Mouse (Mus musculus) heart, adult 18-20 months (tissue): ENCODE data around the gene Atp6ap2. TPM values are rescaled to one million over a fixed set of nuclear protein-coding genes. Genes with fewer than 3 reads are reported as not detected.
"Not testable (repeated sequence)": the region's sequence is repeated elsewhere in the genome, so short reads cannot be mapped to it uniquely, and the experiment has no call there.

Experiments
- DNase-seq, 2 experiments: peaks; one replicate each; pipeline ENCODE4 v3.0.0; 2021 to 2022; ENCODE audit warnings: mixed read lengths in 1 of 2
- long read RNA-seq, 2 experiments: library from polyadenylated mRNA; stranded (forward); transcript quantifications; one replicate each; pipeline ENCODE4 v2.0.0; 2021
- total RNA-seq, 2 experiments: library from RNA; stranded (reverse); gene quantifications; 2 replicates each; pipeline ENCODE4 v1.2.3; 2021

Atp6ap2 gene
- total RNA-seq: 10 to 100 TPM; 20.3 to 24.0 TPM
- long read RNA-seq, experiment 1, transcript Atp6ap2-201 (9 exons, 2,324 nt): major isoform, 21 of 27 reads
- long read RNA-seq, experiment 1, partial matches to known transcripts: 5 of 27 reads
- long read RNA-seq, experiment 1, other reads (novel, unspliced or antisense): 1 of 27 reads
- long read RNA-seq, experiment 2, transcript Atp6ap2-201 (9 exons, 2,324 nt): major isoform, 13 of 14 reads
- long read RNA-seq, experiment 2, partial matches to known transcripts: 0 of 14 reads
- long read RNA-seq, experiment 2, other reads (novel, unspliced or antisense): 1 of 14 reads

DNA sequence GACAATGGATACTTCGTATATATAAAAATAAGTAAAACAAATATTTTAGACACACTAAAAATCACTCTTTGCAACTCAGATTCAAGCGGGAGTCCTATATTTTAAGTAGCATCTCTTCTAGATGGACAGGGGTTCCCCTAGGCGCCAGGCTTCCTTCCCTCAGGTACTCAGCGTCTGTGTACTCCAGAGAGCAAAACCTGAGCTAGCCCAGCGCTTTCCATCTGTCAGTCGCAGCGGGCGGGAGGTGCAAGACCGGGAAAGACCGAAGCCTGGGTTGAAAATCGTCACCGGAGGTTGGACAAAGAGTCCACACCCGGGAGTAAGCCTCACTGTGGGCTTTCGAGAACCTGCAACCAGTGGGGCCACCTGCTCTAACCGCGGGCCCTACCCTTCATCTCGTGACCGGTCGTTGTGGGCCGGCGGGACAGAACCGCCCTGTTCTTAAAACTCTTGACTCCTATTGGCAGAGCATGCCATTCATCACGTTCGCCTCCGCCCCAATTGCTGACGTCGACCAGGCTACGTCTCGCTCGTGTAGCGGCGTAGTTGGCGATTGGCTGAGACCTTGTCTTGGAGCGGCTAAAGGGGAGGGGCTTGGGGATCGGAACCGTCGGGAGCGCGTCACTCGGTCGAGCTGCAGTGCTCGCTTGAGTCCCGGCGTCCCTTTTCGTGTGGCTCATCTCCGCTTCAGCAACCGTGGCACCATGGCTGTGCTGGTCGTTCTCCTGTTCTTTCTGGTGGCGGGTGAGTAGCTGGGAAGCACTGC, at the start of gene Atp6ap2:
Gene Atp6ap2 (plus strand): TSS at position 610 of the 766 bp plus-strand sequence.
- DNase-seq: peak; percentile 95 to 96

DNA sequence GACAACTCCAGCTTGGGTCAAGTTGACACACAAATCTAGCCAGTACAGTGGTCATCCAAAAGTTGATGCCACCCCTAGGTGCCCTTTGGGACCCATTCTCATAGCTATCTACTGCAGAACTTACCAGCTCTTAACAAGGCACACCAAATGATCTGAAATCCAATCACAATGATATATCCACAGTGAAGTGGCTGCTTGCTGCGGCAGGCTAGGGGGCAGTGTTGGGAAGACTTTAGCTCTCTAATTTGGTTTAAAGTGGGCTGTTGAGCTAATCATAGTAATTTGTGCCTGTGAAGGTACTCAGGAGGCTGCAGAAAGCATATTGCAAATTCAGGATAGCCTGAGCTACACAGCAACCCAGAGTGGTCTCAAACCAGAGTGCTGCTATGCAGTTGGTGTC, 43.2 kb upstream of the Atp6ap2 start:
- no peak for DNase-seq

DNA sequence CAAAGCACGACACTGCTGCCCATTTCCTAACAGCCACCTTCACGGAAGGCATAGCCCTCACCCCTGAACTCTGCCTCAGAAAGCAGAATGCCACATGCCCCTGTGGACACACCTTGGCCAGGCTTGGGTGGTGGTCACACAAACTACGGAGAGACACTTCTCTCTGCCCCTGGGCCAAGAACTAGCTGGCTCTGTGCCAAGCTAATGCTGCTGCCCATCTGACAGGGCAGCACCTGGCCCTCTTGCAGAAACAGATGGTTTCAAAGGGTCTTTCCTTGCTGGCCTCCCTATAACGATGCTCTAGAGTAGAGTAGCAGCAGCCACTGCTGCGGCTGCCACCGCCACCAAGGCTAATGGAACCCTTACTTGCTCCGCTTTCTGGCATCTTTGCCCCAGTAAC, 30.5 kb upstream of the Atp6ap2 start:
- DNase-seq: no peak

DNA sequence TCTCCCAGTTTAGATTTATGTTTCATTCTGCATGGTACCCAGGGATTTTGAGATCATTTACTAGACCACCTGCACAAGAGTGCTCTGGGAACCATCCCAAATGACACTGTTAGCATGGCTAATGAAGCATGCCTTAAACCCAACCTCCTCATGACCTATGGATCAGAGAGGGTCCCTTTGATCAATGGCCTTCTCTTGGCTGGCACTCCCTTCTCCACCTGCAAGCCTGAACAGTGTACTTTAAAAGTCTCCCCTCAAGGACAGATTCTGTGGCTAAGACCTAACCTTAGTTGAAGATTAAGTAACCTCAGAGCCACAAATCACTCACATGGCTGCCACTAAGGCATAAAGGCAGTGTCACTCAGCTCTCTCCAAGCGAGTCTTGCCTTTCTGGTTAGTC, 16.2 kb upstream of the Atp6ap2 start:
- no peak for DNase-seq

DNA sequence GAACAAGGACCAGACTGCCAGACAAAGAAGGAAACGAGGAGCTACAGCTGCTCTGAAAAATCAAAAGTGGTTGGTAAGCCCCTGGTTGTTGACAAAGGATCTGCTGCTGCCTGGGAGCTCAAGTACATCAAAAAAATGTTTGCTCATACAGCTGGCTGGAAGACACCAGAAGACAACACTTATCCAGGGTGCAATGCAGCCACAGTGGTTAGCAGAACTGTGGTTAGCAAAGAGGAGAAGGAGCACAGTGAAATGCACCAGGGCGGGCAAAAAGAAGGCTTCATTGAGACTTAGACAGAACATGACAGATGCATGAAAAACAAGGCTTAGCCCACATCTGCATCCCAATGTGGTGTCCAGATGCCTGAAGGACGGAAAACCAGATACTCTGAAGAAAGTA, 9.7 kb upstream of the Atp6ap2 start:
- DNase-seq: no peak

DNA sequence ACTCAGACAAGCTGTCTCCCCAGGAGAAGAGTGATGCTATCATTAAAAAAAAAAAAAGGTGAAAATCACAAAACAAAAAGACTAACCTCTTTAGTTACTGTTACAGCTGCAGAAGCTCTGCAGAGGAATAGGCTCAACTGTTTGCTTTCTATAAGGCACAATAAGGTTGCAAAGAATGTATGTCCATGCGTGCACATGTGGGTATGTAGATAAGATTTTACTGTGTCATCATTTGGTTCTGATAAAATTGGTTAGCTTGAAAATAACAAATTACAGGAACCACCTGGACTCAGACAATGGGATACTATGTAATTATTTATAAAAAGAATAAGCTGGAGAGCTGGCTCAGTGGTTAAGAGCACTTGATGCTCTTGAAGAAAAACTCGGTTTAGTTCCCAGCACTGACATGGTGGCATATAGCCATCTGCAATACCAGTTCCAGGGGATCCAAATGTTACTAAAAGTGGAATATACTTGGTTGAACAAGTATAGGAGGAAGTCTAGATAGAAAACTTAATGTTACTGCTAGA, 9.2 kb upstream of the Atp6ap2 start:
- no peak for DNase-seq

DNA sequence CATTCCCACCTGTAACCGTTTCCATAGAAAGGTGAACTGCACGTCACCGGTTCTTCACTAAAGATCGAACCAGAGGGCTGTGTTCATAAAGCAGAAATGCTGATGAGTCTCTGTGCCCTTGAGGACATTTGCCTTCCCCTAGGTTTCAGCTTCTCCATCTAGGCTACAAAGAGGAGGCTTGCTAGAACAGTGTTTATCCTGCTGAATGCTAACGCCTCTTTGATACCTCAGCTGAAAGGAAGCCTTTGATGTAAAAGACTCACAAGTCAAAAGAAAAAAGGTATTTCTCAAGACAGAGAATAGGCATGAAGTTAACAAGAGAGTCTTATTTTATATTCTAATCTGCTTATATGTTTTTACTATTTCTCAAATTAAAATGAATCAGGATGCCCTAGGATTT, 4.3 kb upstream of the Atp6ap2 start:
- no peak for DNase-seq

DNA sequence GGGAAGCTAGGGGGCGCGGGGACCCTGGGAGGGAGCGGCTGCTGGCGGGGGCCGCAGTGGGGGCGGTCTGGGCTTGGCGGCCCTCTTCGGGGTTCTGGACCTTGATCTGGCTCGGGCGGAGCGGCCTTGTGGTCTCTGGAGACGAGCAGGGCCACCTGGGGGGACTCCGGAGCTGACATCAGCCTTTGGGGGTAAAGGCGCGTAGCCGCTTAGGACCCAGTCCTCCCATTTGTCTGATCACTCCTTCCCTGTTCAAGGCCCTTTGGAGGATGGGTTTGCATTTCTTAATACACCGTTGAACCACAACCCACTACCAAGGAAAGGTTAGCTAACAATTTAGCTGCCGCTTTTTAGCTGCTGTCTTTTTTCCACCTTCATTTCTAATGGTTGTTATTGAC, 356 bp downstream of the Atp6ap2 start:
- DNase-seq: no peak

DNA sequence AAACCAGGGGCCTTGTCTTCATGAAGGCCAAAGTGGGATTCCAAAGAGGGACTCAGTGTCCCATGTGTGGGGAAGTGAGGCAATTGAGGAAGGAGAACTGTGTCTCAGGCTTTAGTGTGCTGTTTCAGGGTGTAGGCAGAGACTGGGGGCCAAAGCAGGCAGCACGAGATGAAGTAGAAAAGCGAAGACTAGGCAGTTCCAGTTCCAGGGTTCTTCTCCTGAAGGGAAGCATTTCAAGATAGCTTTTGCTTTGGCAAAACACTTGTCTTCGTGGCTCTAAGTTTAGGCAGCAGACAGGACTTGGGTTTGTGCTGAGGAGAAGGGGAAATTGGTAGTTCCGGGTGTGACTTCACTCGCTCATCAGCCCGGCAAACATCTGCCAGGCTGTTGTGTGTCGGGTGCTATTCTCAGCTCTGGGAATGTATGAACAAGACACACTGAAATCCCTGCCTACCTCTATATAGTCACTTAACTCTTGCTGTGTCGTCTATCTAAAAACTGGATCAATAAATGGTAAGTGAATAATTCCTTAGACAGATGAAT, 3.9 kb downstream of the Atp6ap2 start:
- peak in 1 of 2 experiments; percentile 7 for DNase-seq

DNA sequence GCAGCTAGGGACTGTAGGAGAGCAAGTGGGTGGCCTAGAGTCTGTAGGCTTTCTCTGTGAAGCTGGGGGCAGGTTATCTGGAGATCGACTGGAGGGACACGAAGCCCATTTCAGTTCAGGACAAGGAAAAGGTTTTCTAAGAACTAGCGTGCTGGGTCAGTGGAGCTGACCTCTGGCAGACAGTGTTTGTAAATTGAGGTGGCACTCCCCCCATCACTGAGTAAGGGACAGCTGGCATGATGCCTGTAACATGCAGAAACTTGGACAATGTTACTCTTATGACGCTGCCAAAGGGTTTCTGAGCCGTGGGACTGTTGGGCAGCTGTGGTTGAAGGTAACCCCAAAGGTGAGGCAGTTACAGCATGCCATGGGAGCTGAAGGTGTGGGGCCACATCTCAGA, 4.4 kb downstream of the Atp6ap2 start:
- peak; percentile 3 to 14 for DNase-seq

DNA sequence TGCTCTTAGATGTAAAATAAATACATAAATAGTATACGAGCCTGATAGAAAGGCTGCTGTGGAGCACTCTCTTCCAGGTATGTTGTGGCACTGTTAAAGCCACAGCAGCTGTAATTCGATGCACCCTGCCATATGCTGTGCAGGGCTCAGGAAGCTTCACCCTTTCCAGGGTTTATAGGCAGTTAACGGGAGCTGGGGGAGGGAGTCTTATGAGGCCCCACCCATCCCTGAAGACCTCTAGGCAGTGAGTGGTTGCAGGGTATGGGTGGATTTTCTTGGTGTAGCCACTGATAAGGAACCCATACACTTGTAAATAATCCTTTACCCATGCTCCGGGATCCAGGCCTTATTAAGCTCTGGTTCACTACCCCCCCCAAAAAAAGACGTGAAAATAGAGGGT, 6.2 kb downstream of the Atp6ap2 start:
- DNase-seq: no peak

DNA sequence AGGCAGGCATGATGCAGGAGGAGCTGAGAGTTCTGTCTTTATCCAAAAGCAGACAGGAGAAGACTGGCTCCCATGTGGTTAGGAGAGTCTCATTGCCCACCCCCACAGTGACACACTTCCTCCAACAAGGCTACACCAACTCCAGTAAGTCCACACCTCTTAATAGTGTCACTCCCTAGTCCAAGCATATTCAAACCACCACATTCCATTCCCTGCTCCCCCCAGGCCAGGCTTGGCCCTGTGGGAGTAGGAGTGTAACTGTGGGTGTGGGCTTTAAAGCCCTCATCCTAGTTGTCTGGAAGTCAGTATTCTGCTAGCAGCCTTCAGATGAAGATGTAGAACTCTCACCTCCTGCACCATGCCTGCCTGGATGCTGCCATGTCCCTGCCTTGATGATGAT, 22.9 kb downstream of the Atp6ap2 start:
- not testable (repeated sequence) for DNase-seq

DNA sequence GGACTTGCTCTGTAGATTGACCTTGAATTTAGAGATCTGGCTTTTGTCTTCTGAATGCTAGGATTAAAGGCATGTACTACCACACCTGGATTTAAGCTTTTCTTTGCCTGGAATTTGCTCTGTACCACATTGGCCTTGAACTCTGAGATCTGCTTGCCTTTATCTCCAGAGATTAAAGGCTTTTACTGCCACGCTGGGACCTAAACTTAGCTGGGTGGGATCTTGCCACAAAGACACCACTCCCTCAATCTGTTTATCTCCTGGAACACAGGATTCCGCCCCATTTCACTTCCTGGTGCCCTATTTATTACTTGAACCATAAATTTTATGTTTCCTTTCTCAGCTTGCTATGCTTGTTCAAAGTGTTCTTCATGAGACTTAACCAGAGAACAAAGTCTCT, 23.6 kb downstream of the Atp6ap2 start:
- no peak for DNase-seq

DNA sequence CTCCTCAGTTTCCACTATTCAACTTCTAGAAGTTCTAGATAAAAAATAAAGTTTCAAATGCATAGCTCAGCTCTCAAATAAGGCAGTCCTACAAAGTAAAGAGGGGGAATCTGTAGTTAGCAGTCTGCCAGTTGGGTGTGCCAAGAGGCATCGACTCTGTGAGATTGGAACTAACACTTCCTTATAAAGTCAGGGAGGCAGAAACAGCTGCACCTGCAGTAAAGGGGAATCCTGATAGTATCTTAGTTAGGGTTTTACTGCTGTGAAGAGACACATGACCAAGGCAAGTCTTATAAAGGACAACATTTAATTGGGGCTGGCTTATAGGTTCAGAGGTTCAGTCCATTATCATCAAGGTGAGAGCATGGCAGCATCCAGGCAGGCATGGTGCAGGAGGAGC, 24.8 kb downstream of the Atp6ap2 start:
- not testable (repeated sequence) for DNase-seq

DNA sequence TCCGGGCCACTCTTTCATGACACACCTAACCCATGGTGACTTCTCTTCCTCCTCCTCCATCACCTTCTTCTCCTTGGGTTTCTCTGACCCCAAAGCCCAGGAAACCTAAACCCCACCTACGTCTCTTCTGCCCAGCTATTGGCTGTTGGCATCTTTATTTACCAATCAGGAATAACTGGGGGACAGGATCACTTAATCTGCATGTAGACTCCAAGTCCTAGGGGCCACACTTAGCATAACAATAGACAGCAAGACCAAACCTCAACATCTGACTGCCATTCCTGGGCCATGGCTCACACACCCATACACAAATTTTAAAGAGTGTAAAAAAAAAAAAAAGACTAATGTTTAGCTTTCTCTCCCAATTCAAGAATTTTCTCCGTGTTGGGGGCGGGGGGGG, 37.5 kb downstream of the Atp6ap2 start:
- no peak for DNase-seq

DNA sequence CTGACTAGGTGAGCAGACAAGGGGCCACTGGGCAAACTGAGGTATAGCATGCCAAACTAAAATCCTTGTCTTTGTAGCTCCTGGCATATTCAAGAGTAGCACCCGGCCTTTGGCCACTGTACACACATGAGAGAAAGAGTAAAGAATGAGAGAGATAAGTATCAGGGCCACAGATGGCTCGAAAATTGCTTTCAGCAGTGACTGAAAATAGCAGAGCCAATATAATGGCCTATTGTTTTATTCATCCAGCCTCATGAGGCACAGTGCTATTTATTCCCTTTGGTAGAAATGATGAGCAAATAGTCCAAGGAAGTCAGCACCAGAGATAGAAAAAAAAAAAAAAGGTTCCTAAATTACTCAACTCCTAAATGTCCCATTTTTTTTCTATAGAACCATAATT, 57.4 kb downstream of the Atp6ap2 start:
- DNase-seq: no peak

DNA sequence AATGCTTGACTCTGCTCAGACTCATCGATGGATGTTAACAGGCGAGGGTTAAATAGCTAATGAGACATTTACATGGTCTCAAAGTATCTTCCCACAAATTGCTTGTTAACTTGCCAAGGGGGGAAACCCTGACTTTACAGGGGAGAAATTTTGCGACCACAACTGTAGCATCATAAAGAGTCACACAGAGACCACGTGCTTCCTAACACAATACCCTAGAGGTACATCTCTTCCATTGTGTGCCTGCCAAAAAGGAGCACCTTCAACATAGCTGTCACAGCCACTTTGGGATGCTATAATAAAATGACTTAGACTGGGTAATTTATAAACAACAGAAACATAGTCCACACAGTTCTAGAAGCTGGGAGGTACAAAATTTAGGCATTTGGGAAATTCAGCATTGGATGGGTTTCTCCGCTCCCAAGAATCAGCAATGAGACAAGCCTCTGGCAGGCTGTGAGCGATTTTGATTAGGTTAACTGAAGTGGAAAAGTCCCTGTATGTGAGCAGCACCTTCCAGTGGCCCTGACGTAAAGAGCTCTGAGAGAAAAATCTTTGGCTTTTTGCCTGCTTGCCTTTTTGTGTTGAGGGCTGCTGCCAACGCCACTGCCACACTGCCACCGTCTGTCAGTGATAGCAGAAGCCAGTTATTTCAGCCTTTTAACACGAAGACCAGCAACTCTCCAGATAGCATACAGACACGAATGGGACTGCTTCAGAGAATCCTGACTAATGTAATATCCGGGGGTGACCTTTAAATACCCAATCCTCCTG, 58.1 kb downstream of the Atp6ap2 start:
- DNase-seq: peak; percentile 10 to 23

DNA sequence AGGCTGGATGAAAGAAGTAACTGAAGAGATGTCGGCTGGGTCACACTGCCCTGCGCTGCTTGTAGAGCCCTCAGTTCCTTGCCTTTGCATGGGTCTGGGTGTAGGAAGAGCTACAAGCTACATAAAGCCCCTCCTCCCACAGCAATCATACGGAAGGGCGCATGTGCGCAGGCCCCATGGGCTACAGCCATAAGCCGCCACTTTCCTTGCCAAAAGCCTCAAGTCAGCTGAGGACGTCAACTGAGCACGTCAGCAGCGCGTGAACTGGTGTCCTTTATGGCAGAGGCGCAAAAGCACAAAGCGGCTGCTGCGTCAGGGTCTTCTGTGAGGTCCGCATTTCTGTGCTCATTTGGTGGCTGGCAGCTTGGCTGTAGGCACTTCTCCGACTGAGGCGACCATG, 64.3 kb downstream of the Atp6ap2 start:
- no peak for DNase-seq

DNA sequence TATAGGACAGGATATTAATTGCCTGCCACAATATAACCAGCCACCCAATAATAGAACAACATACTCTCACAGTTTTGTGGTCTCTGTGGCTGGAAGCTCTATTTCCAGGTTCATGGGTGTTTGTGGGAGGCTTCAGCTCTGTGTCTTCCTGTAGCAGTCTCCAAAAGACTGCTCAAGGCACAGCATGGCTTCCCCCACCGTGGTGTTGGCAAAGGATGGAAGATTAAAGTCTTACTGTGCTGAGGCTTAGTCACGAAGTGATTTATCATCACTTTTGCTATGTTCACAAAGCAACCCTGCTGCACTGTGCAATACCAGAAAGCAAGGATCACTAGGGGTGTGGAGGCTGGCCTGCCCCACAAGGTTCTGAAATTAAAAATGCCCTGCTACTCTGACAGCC, 66.3 kb downstream of the Atp6ap2 start:
- no peak for DNase-seq
